Mouse (Mus musculus) liver, postnatal 0 days (tissue): ENCODE results near the gene Wdr25.

Source experiments
- CTCF ChIP-seq: sonication (generic); IDR thresholded peaks from 2 replicates; pipeline ENCODE4 v1.5.1; 2016; ENCODE audit warnings: antibody characterized with exemption, low read depth
- EP300 ChIP-seq: IDR thresholded peaks from 2 replicates; pipeline ENCODE4 v1.6.1; 2016; ENCODE audit warnings: antibody characterized with exemption, low read depth, mild to moderate bottlenecking

- TF ChIP-seq CTCF (no peak), EP300 (no peak)
These were observed 33.2 kb downstream of the Wdr25 start for GRCm38 (mm10) chr12:108926606-108927111.
